Mouse (Mus musculus) forelimb bud, embryonic 11.5 days (tissue): ENCODE results near the gene Strip1.
"Not testable (repeated sequence)": the region's sequence is repeated elsewhere in the genome, so short reads cannot be mapped to it uniquely, and the experiment has no call there.

Source experiments
- DNase-seq: peaks from one replicate; pipeline ENCODE4 v3.0.0-alpha.2; 2012; ENCODE audit warnings: low read depth, low spot score

Strip1 gene

DNA sequence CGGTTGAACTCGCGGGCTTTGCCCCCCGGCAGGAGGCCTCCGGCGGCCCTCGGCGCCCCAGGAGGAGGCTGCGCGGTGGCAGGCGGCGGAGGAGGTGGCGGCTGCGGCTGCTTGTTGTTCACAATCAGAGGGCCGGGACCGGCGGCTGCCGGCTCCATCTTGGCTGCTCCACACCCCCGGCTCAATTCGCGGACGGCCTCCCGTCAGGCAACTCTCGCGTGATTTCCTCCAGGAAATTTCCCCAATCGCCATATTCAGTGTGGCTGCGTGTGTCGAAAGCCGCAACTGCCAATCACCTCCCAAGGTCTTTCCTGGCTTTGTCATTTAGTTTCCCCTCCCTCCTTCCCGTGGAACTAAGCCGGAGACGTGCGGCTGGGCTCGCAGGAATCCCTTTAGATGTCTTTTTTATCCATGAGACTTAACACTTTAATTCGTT lies at the start of gene Strip1:
TSS of gene Strip1 (minus strand) at position 172 of the 436 bp plus-strand sequence.
- peak; percentile 97 for DNase-seq

DNA sequence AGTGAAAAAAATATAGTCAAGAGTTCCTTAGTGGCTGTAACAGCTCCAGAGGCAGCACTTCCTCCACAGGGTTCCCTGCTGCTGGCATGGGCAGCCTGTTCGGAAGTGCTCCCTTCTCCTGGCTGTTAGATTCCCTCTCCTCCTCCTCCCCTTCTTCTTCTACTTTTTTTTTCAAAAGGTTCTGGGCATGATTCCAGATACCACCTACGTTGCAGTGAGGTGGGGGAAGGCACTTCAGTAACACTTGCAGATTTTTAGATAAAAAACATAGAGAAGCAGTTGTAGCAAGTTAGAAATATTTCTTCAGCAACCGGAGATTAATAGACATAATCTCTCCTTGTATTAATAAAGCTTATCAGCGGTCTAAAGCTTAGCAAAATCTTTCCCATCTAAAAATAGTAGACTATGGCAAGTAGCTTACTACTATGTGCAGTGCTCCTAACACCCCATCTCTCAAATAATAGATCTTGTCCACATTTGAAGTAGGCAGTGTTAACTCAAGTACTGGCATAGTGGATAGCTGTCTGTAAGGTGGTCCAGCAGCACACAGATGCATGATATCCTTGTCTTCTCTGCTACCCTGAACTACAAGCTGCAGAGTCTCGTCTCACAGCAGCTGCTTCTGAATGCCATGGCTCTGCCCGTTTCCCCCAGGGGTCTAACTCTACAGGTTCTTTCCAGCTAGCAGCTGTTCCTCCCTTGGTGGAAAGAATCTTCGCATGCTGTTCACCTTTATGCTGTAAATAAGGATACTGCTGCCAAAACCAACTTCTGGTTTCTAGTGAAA lies 49.5 kb upstream of the Strip1 start:
- DNase-seq = no peak

DNA sequence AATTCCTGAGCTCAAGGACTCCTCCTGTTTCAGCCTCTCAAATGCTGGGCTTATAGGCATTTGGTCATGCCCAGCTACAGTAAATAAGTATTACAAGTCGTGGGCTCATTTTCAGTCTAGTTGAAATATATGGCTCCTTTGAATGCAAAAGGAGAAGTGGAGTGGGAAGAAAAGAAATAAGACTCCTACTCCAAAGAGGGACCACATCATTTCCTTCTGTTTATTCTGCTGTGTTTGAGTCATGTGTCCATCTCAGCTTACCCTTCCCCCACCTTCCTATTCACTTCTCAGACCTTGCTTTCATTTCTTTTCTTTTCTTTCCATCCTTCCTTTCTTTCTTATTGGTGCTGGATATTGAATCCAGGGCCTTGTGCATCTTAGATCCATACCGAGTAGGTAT lies 40.0 kb upstream of the Strip1 start:
- no peak for DNase-seq

- DNase-seq = no peak
Observed at GRCm38 (mm10) chr3:107670500-107670899, 39.0 kb upstream of the Strip1 start.

DNA sequence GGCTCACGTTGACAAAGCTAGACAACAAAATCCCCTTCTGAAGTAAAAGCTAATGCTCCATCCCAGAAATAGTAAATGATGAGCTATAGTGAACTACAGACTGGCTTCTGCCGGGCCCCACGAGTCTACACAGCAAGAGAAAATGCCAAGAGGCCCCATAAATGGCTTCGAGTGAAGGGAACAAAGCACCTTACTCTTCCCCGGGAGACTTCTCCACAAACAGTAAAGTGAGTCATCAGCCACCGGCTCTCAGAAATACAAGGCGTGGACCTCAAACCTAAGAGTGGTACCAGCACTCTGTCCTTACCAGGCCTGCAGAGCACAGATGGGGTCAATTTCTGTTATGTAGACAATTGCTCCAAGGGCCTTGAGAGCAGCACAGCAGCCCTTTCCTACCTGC lies 37.3 kb upstream of the Strip1 start:
- no peak for DNase-seq

DNA sequence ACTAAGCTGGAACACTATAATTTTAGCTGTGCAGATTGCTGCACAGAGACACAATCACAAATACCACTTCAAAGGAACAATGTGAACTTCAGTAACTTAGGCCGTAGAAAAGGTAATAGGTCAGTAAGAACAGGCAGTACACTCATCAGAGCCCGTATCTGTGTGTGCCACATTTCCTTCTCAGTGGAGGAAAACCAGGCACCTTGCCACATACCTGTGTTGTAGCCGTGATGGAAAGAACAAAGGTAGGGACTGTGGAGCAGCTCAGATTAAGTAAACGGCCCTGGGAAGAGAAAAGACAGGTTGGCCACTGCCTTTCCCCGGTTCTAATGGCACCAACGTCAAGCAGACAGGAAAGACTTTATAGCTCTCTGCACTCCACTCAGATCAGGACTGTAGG lies 35.9 kb upstream of the Strip1 start:
- no peak for DNase-seq

GRCm38 (mm10) chr3:107664641-107665040 lies 33.1 kb upstream of the Strip1 start:
- DNase-seq = no peak

DNA sequence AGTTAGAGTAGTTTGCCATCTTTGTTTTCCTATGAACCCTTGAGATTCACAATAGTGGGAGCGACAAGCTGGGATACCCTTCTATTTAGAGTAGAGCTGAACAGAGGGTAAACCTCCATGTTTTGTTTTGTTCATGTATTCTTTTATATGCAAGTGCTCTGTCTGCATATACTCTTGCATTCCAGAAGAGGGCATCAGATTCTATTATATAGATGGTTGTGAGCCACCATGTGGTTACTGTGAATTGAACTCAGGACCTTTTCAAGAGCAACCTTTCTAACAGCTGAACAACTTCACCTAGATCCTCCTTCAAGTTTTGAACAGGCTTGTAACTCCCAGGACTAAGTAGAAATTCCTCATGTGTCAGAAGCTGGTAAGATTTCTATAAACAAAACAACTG lies 27.5 kb upstream of the Strip1 start:
- DNase-seq = no peak

GRCm38 (mm10) chr3:107656888-107657287 lies 25.4 kb upstream of the Strip1 start:
- DNase-seq = no peak

DNA sequence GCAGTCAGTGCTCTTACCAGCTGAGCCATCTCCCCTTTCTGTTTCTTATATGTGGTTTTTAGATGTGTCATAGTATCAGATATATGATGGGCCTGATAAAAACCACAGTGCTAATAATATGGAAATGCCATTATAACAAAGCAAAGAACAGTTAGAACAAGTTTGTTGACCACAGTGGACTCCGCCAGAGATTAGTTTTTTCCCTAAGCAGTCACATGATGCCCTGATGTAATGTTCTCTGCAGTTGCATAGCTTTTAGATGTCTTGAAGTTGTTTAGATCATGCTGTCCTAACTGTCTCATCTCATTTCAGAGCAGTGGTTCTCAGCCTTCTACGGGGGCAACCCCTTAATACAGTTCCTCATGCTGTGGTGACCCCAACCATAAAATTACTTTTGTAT lies 24.7 kb upstream of the Strip1 start:
- no peak for DNase-seq

- DNase-seq = no peak
Observed at GRCm38 (mm10) chr3:107655491-107655890, 24.0 kb upstream of the Strip1 start.

DNA sequence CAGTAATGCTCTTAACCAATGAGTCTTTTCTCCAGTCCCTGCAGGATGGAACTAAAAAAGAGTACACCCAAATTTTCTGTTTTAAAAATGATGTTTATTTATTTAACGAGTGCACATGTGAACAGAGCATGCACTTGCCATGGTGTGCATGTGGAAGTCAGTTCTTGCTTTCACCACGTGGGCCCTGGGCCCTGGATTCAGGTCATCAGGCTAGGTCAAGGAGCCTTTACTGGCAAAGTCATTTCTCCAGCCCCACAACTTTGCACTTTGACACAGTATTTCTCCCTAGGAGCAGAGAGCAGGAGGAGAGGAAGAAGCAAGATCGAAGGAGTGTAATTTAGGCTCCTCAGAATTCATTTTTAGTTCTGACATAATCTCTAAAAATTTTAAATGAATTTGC lies 23.4 kb upstream of the Strip1 start:
- no peak for DNase-seq

- no peak for DNase-seq
Observed at GRCm38 (mm10) chr3:107652968-107653367, 21.5 kb upstream of the Strip1 start.

GRCm38 (mm10) chr3:107650276-107650675 lies 18.8 kb upstream of the Strip1 start:
- not testable (repeated sequence) for DNase-seq

- no peak for DNase-seq
Observed at GRCm38 (mm10) chr3:107646947-107647346, 15.5 kb upstream of the Strip1 start.

DNA sequence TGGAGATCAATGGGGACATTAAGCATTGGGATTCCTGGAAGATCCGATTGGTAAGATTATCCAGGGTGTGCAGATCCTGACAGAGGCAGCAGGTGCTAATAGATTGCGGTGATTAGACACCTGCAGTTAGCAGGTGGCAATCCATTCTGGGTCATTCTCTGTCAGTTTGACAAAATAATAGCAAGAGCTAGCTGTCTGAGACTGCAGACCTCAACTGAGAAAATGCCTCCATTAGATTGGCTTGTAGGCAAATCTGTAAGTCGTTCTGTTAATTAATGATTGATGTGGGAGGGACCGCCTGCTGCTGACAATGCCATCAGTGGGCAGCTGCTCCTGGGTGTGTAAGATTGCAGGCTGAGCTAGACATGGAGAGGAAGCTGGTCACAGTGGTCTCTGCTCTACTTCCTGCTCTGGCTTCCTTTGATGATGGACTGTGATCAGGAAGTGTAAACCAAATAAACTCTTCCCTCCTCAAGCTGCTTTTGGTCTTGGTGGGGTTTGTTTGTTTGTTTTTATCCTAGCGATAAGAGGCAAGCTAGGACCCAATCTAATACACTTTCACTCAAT lies 6.2 kb upstream of the Strip1 start:
- no peak for DNase-seq

DNA sequence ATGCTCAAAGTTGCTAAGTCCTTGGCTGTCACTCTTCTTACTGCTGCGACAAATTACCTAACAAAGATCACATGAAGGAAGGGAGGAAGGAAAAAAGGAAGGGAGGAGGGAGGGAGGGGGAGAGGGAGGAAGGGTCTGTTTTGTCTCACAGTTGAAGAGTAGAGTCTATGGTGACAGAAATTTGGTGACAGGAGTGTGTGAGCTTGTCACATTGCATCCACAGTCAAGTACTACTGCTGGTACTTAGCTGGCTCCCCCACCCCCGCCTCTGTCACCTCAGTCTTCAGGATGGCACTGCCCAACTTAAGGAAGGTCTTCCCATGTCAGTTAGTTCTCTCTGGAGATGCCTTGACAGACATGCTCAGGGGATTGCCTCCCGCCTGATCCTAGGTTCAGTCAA lies 4.7 kb upstream of the Strip1 start:
- DNase-seq = no peak

DNA sequence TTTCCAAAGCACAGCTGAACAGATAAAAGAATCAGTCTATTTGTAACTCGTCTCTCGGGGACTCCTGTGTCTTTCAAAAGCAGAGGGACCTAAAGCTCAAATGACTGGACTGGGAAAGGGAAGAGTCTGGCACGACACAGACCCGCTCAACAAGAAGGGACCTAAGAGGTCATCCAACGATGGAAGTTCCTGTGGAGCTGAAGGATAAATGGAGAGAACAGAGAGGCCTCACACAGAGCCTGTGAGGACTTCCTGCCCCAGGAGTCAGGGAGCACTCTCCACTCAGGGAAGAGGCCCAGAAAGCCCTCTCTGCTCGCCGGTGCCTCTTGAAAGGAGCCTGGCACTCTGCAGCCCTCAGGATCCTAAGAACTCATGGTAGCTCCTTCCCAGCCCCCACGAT lies 4.3 kb upstream of the Strip1 start:
- DNase-seq = no peak

DNA sequence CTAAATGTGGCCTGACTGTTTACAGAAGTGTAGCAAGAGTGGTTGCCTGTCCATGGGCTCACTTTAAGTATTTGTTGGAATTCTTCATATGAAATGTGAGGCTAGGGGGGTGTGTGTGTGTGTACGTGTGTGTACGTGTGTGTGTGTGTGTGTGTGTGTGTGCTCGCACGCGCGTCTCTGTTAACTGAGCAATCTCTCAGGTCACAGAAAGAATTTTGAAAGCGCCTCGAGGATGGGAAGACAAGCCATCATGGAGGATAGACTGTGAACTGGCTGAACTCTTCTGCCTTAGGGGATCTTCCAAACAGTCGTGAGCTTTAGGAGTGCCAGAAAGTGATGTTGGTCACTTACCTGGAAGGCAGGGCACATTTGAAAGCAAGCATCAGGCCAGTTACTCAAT lies 2.4 kb upstream of the Strip1 start:
- DNase-seq = no peak

DNA sequence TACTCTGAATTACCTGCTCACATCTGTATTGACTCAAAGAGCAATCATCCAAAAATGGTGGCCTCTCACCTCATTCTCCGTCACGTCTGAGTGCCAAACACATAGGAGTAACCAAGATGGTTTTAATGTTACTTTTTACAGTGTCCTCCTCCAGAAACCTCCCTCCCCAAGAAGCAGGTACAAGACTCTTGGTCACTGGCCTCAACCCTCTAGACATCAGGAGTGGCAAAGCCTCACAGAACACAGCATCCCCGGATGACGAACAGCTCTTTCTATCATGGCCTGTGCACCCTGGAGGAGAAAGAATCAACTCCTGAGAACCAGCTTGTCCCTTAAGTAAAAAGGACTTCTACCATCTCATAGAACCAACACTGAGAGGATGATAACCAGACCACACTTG lies 1.3 kb upstream of the Strip1 start:
- DNase-seq = no peak

DNA sequence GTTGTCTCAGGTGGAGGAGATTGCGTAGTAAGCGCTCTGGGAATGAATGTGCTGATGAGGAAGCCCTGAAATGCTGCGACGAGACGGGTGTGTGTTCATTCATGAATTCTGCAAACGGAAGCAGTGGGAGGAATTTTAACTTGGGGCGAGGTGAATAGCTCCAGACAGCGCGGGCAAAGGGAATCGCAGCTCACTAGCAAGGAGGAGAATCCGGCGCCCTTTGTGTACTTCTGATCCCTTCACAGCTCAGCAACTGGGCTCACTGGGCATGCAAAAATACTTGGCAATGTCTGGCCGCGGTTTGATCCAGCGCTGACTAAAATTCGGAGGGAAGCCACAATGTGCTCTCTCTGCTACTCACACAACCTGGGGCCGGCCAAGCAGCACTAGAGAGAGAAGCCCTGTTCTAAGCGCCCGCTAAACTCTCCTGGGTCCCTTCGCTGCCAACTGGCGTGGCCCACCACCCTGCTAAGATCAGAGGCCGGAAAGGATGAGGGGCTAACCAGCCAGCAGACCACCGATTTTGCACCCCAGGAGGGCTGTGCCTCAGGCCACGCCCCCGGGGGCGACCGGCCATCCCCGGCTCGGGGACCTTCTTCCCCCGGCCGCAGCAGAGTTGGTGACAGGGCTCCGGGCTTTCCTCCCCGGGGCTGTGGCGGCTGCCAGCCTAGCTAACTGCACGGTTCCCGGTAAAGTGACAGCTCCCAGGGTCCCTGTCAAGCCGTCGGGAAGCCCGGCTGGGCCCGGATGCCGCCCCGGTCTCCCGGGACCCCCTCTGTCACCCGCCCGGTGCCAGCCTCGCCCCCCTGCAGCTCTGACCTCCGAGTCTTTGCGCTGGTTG lies 592 bp downstream of the Strip1 start, which contains the start of gene Gm10961:
TSS of gene Gm10961 (plus strand) at position 641 of the 841 bp plus-strand sequence.
- peak; percentile 29 for DNase-seq

- DNase-seq = no peak
Observed at GRCm38 (mm10) chr3:107629411-107629810, 2.1 kb downstream of the Strip1 start.
